Mouse (Mus musculus) spleen, adult 18-20 months (tissue): Measurements from ENCODE around the gene 4933430I17Rik.
A peak's percentile ranks its signal among the peaks of the same experiment; 100 is the strongest.

Source experiments
- DNase-seq, 2 experiments: peaks; one replicate each; pipeline ENCODE4 v3.0.0; 2022; ENCODE audit warnings: mixed read lengths in 2 of 2

Gene 4933430I17Rik

DNA sequence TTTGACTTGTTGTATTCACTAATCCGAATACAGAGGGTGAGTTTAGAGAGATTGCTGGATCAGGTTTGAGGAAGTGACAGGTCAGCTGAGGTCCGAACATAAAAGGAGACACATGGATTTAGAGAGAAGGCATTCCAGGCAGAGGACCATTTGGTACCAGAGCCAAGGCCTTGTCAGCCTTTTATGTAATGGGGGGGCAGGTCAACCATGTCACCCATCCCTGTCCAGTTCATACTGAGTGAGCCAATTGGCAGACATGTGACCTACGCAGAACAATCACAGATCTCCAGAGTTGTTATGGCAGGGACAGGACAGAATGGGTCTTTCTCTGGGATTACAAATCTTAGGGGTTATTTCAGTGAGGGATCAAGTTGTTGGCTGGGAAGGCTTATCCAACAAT, 19.2 kb upstream of the 4933430I17Rik start:
- no peak for DNase-seq

DNA sequence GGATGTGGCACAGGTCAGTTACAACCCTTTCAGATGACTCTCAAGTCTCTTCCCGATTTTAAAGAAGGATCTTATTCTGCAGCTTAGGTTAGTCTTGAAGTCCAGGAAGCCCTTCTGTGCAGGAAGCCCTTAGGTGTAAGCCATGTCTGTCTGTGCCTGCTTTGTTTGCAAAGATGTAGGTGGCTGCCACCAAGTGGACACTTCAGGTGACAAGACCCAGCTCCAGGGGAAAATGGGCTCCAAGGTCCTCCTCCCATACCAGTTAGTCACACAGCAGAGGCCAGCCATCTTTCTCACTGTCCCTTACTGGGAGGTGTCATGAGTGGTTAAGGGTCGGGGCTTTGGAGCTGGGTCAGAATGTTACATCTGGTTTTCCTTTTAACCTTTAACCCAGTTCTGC, 18.4 kb upstream of the 4933430I17Rik start:
- peak in 1 of 2 experiments; percentile 39 for DNase-seq

DNA sequence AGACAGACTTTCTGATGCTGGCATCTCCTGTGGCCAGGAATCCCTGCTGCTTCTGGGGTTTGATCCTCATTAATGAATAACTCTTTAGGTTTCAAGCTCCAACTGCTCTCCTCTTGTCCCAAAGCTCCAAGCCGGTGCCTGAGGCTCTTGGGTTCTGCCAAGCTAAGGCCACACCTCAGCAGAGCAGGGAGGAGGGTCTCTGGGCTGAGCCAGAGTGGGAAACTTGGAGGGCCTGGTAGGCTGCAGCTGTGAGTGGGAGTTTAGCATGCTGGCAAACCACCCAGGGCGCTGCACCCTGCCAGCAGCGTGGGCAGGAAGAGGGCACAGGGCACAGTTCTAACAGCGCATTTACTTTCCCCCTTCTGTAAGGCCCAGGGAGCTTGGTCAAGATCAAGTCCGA, 16.3 kb upstream of the 4933430I17Rik start:
- DNase-seq, result no peak

DNA sequence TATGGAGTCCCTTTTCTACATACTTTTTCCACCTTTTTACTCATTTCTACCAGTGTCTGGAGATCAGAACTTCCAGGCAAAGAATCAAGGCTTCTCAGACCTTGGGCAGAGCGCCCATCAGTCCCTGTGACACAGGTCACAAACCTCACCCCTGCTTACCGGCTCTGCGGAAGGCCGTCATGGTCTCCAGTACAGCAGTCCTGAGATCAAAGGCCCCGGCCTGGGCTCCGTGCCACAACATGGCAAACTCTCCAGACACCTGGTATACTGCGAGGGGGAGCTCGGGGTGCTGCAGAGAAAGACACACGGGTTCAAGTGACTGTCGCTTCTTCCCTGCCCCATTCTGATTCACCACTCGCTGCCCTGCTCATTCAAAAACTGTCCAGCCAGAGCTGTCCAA, 15.2 kb upstream of the 4933430I17Rik start:
- no peak for DNase-seq

DNA sequence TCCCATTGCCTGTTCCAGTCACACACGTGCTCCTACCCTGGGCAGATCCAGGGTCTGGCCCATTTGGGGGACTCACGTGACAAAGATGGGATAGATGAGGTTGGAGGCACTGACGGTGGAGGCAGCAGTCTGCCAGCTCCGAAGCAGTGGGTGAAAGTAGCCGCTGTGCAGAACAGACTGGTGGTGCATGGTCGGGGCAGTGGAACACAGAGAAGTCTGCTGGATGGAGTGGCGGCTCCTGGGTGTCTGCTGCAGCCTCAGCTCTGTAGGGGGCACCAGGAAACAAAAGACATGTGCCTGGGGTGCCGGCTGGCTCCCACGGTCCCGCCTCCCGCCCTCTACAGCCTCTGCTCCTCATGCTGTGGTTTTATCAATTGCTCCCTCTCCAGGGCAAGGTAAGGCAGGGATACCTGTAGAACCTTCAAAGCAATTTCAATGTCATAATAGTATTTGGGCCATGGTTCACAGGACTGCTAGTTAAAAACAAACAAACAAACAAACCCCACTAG, 11.1 kb upstream of the 4933430I17Rik start:
- no peak for DNase-seq

DNA sequence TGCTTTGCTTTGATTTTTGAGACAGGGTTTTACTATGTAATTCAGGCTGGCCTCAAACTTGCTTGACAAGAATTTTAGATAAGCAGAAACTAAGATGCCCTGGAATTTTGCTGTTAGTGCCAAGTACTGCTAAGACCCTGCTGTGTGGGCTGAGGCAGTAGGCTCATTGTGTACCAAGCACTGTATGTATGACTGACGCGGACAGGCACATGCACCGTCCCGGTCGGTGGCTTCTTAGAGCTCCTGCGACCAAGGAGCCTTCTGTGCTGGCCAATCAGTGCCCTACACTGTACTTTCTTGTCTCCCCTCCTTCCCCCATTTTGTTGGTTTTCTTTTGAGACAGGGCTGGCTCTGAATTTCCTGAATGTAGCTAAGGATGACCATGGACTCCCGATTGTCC, 10.2 kb upstream of the 4933430I17Rik start:
- no peak for DNase-seq

DNA sequence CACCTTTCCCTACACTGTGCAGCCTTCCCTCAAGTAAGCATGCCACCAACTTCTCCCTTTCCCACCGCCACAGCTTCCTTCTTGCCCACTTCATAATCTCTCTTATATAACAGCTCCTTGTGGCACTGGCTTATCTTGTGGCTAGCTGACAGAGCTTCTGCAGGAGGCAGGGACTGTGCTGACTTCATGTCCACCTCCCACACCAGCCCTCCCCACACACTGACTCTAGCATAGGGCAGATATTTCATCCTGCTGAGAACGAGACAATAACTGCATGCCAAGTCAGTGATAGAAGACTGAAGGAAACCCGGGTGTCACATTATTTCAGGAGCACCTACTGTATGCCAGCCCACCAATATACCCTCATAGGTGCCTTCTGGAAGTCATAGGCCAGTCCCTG, 9.7 kb upstream of the 4933430I17Rik start:
- DNase-seq, result no peak

DNA sequence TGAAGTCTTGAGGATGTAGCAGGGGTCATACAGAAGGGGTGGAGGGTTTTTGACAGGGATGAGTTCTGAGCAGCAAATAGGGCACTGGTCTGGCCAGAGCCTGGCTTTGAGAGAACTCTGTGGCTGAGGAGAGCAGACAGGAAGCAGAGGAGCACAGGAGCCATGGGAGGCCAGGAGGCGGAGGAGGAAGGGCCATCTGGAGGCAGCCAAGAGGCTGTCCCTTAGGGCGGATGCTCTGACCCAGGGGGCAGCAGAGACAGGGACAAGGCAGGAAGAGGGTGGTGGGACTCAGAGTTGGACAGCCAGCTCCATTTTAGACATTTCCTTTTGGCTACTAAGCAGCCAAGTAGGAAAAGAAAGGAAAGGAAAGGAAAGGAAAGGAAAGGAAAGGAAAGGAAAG, 9.1 kb upstream of the 4933430I17Rik start:
- DNase-seq, result no peak

DNA sequence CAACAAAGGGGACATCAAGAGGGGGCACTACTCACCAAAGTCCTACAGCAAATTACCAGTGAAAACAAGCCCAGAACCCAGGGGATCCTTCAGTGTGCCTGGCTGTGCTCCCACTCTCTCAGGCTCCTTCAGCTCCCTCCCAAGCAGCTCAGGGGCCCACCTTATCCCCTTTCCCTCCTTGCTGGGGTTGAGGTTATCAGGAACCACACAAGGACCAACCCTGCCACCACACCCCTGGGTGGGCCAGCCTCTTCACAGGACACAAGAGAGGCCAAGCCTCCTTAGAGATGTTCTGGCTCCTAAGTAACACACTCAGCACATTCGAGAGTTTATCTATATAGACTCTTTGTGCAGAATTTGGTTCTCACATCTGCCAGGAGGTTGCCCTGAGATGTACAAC, 8.6 kb upstream of the 4933430I17Rik start:
- DNase-seq, result no peak

DNA sequence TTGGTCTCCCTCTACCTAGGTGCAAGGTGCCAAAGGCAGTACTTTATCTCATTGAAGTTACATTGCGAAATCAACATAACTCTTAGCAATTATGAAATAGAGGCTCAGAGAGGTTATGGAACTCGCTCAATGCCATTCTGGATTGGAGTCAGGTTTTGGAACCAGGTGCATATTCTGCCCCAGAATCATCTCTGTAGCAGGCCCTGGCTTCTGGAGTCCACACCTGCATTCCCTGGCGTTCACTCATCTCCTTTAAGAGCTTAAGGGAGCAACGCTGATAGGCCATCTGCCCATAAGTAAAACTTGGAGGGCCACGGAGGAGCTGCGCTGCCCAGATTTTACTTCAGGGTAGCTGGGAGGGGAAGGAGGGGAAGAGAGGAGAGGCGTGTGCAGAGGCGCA, 8.1 kb upstream of the 4933430I17Rik start:
- DNase-seq, result no peak

DNA sequence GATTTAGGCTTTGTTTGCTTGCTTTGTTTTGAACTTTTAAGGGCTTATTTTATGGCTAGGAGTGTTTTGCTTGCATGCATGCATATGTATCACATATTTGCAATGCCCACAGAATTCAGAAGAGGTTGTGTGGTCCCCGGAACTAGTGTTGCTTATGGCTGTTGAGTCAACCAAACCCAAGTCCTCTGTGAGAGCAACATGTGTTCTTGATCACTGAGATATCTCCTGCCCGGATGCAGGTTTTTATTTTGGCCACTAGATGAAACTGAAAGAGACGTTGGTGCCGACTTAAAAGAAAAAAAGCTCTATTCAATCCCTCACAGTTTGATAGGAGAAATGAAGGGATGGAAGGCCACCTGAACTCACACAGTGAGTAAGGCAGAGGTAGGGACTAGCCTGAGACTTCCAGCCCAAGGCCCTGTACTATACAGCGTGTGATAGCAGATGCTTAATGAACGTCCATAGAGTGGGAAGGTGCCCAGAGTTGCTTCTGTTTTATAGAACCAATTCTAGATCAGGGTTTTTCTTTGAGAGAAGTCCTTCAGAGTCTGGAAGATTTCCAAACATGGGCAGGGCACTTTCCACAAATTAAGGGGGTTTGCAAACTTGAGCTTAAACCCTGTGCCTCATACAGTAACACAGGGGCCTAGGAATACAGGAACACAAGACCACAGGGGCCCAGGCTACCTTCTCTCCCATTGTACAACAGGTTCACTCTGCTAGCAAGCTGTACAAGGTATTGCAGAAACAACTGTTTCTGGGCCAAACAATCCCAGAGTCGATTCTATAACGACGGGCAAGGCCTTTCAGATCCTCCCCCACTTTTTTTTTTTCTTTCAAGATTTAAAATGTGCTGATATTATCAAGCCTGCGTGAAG, 7.4 kb upstream of the 4933430I17Rik start:
- no peak for DNase-seq

DNA sequence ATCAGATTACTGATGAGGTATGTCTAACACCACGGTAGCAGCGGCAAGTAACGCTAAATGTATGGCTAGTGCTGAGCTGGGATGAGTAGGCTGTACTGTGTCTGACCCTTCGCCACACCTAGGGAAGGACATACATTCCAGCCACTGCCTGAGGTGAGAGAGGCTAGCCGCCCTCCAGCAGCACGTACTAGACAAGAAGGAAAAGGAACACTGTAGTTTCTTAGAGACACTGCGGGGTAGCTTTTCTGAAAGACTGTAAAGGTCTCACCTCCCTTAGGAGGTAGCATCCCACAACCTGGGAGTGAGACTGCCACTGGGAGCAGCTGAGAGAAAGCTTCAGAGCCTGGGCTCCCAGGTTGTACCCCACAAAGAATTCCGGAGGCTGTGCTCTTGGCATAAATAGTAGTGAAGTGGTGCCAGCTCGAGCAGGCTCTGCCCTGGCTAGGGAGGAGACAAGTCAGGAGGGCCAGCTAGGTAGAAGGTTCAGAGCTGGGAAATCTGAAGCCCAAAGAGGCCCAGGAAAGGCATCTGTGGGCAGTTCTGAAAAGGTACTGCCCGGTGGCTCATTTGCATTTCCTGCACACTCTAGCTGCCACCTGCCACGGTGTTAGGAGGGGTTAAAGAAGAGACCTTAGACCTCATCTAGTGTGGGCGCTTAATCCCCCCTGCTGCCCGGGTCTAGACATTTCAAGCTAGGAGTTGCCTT, 6.6 kb upstream of the 4933430I17Rik start:
- DNase-seq, result peak in 1 of 2 experiments; percentile 29

DNA sequence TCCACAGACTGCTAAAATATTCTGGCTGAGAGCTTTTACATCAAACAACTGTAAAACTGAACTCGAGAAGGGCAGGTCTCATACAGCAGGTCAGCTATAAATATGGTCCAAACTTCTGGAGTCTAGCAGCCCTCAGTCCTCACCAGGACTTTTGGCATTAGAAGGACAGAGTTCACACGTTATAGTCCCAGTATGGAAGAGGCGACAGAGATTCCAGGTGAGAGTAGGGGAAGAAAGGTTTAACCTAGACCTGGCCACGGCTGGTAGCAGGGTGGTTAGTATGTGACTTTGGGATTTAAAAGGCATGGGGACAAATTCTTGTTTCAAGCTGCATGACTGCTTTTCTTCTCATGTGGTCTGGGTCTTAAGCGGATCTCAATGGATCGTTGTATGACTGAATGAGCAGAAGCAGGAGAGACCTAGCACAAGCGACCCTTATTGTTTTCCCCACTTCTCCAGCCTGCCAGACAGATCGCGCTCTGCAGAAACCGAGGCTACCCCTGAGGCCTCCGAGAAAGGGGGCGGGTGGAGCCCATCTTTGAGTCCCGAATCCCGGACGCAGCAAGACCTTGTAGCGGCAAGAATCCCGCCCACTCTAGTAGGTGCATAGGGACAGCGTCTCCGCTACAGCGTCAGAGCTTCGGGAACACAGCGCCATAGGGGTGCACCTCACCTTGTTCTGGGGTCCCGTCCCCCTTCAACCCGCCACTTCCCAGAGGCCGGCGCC, 5.9 kb upstream of the 4933430I17Rik start:
- no peak for DNase-seq

DNA sequence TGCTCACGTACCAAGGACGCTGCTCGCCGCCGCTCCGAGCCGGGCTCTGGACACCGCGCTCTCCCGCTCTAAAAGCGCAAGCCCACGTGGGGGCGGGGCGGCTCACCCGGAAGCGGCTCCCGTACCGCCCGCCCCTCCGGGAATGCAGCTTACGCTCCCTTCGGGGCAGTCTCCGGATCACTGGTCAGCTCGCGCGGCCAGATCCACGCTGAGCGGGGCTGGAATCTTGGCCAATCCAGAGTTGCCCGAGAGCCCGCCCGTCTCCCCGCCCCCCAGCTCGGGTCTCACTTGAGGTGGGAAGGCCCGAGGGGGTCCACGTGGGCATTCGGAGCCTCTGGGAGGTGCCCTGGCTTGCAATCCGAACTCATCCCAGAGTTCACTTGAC, 5.3 kb upstream of the 4933430I17Rik start, which contains the start of gene Alad:
Alad (minus strand) TSS at position 70 of the 385 bp plus-strand sequence.
- DNase-seq, result peak; percentile 66 to 82

DNA sequence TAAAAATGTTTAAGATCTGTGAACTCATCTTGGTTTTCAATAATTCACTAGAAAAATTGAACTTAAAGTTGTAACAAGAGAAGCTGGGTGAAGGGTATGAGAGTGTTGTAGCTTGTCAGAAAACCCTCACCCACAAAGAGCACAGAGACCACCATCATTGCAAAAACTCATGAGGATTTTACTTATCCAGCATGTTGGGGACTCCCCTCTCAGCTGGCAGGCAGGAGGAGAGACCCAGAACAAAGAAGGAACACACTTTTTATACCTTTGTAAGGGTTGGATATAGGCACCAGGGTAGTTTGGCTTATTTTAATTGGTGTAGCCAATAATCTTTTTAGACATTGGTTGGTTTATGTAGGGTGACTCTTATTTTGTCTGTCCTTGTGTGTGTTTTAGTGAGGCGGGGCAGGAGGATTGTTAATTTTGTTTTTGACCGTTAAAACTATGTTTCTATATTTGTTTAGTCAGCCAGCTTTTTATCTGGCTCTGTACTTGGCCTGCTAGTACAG, 4.2 kb upstream of the 4933430I17Rik start:
- DNase-seq, result no peak

DNA sequence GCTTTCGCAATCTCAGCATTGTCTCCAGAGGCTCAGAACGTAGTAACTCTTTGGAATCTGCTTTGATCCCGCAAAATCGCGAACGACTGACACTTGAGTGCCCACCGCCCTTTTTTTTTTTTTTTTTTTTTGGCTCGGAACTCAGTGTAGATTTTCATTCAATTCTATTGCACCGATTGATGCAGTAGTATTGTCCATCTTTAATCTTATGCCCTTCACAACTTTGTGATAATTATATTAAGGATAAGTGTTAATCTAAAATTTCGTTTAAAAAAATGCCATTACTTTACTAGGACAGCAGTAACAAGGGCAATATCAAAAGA, 281 bp downstream of the 4933430I17Rik start:
- DNase-seq, result no peak

DNA sequence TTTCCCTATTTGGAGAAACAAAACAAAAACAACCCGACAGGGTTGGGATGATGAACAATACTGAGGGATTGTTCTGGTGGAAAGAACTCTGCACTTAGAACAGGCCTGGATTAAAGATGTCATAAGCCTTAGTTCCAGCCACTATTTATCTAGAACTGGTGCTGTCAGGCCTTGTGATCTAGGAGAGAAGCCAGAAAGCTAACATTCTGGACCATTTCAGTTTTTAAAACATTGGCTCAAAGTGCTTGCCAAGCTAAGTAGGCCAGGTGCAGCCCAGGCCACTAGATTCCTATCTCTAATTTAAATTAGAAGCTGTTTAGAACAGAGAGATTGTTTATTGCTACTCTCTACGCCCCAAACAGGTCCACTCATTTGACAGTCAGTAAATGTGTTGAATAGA, 1.1 kb downstream of the 4933430I17Rik start:
- DNase-seq, result no peak

DNA sequence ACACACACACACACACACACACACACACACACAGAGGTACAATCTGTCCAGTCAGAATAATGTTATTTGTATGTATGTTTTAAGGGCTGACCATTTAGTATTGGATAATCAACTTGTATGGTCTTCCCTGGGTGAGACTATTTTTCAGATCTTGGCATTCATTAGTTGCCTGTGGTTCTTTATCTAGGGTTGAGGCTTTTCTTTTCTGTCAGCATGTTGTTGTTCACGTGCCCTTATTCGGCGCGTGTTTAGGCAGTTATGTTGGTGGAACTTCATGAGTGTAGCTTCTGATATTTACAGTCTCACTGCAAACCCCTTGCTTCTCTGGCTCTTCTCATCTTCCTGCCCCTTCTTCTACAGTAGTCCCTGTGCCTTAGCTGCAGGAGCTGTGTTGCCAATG, 2.5 kb downstream of the 4933430I17Rik start:
- no peak for DNase-seq

DNA sequence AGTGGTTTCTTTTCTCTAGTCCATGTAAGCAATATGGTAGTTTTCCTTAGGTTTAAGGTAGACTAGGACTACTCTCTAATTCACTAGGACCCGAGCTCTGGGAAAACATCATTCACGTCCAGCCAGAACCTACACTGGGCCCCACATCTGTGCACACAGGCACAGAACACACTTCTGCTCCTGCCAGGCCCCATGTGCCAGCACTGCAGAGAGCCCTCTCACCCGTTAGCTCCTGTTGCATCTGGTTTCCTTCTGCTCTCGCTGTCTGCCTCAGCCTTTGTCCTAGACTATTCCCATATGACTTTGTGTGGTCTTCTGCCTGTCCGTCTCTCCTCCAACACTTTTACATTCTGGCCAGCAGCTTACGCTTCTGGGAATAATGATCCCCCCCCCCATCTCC, 8.6 kb downstream of the 4933430I17Rik start:
- DNase-seq, result no peak

DNA sequence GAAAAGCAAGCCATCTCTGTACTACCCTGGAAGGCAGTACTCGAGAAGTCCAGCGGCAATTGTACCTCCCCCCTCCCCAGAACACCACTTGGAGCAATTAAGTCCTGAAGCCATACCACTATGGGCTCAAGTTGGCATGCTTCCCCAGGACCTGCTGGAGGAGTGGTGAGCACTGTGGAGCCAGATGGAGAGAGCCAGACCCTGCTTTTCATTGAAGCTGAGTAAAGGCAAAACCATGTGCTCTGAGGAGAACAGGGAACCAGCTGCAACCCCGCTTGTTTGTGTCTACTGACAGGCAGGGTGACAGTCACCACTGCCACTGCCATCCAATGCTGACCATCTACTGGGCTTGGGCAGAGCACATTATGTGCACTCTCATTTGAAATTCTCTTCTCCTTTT, 16.6 kb downstream of the 4933430I17Rik start:
- no peak for DNase-seq

DNA sequence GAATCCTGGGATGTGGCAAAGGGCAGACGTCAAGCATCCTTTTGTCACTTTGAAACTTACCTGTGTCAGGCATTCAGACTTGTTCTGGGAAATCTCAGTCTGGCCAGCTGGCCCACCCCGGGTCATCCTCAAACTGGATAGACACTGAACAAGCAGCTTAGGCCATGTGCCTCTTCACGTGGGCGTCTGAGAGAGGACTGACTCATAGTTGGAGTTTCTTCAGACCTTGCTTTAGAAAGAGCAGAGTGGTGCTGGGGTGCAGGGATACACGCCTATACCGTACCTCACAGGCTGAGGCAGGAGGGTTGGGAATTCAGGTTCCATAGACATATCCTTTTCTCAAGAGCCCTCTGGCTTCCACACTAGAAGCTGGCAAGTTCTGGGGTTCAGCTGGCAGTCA, 18.6 kb downstream of the 4933430I17Rik start:
- no peak for DNase-seq

DNA sequence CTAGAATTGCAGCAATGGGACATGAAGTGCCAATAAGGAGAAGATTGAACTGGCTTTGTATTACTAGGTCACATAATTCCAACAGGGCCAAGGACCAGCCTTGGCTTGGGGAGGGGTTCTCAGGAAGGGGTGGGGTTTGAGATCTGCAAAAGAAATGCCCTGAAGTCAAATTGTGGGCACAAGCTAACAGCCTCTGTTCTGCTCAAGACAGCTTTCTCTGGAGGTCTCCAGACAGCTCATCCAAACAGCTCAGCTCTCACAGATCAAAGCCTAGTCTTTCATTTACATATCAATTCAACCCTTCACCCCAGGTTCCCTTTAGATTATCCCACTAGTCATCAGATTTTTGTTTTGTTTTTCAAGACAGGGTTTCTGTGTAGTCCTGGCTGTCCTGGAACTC, 19.6 kb downstream of the 4933430I17Rik start:
- DNase-seq, result no peak

DNA sequence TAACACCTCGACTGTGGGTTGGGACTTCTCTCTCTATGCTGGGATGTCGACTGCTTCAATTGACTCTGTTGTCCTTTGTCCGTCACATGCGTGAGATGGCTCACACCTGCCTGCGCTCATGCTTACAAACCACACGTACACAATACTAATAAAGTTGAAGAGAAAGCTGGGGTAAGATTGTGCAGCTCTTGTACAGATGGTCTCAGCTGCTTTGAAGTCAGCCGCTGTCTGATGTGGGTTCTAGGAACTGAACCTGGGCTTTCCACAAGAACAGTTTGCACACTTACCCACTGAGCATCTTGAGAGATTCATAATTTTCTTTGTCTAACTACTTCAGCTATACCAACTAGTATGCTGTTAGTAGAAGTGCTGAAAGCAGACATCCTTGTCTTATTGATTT, 26.8 kb downstream of the 4933430I17Rik start:
- no peak for DNase-seq
